ENCODE assay signal across 21 mouse cellular contexts in genomic region chr6:89153027-89153662, GRCm38 (mm10).
A peak's percentile ranks its signal among the peaks of the same experiment; 100 is the strongest.
DNase-seq lines count a peak whose midpoint lies in the region; ATAC-seq and TF ChIP-seq lines count a peak whose summit lies in the region.
"Had no signal": no experiment of that assay in that cellular context is flagged by ENCODE, and none has a peak within 500 bp of the region (broad histone marks: within the 10 kb centered on the region; RNA-seq: fewer than 3 reads in every experiment).

No protein-coding gene starts in this region.

- no peaks in the 10 kb centered on the region for H3K9me3 ChIP-seq in hindbrain, postnatal 0 days (ENCODE audit: low read length)
- peaks cover 4% of the 10 kb centered on the region; the same call in 1 of the 2 replicates for H3K9me3 ChIP-seq in hindbrain, embryonic 10.5 days
- H3K9me3 ChIP-seq in lung, postnatal 0 days (ENCODE audit: low read length): no peaks in the 10 kb centered on the region
- peaks cover 6% of the 10 kb centered on the region; the same call in 1 of the 2 replicates for H3K9me3 ChIP-seq in limb, embryonic 13.5 days

- H3K4me2 ChIP-seq in hindbrain, postnatal 0 days (ENCODE audit: low read depth, low read length): no peak overlapping the region
- H3K4me2 ChIP-seq in lung, postnatal 0 days (replicated peaks; ENCODE audit: low read depth, low read length): no peak overlapping the region
- no peak overlapping the region for H3K4me2 ChIP-seq in limb, embryonic 13.5 days (replicated peaks)
- H3K4me2 ChIP-seq: midbrain, embryonic 12.5 days; neural tube, embryonic 13.5 days had no signal

- peak; percentile 18 for DNase-seq in hindbrain, postnatal 0 days (ENCODE audit: low spot score)
- DNase-seq in hindbrain, embryonic 10.5 days (ENCODE audit: low spot score): no peak
- peak; percentile 21 for DNase-seq in lung, postnatal 0 days (ENCODE audit: low spot score)
- no peak for DNase-seq in lung, postnatal 4 days
- peak; percentile 7 for DNase-seq in embryo, embryonic 11.5 days (ENCODE audit: low read depth, low spot score)
- no peak for DNase-seq in left cerebral cortex, postnatal 25 days (ENCODE audit: low spot score in 2 of 2)
- DNase-seq: cerebellum, postnatal 36 days; gastrocnemius, adult 2 months; heart, adult 18-20 months; kidney, adult 9 months; layer of hippocampus, postnatal 36 days; lung, adult 2 months; right cerebral cortex, postnatal 25 days; thymus, postnatal 4 days had no signal

- no peaks in the 10 kb centered on the region for H3K36me3 ChIP-seq in hindbrain, postnatal 0 days (ENCODE audit: insufficient read depth, low read length)
- no peaks in the 10 kb centered on the region for H3K36me3 ChIP-seq in hindbrain, embryonic 10.5 days
- H3K36me3 ChIP-seq in lung, postnatal 0 days (ENCODE audit: insufficient read depth, low read length): no peaks in the 10 kb centered on the region
- H3K36me3 ChIP-seq in limb, embryonic 13.5 days: no peaks in the 10 kb centered on the region
- H3K36me3 ChIP-seq: midbrain, embryonic 12.5 days; neural tube, embryonic 13.5 days had no signal

- 77% methylated on average over 11 of the region's 11 CpGs for WGBS in hindbrain, postnatal 0 days
- WGBS in hindbrain, embryonic 10.5 days: 75% methylated on average over 11 of the region's 11 CpGs
- WGBS in lung, postnatal 0 days: 58% methylated on average over 11 of the region's 11 CpGs
- 49% methylated on average over 11 of the region's 11 CpGs for WGBS in limb, embryonic 13.5 days

- H3K9ac ChIP-seq in hindbrain, postnatal 0 days (replicated peaks; ENCODE audit: low read length): no peak overlapping the region
- no peak overlapping the region for H3K9ac ChIP-seq in lung, postnatal 0 days (replicated peaks; ENCODE audit: low read depth)
- H3K9ac ChIP-seq in limb, embryonic 13.5 days: no peak overlapping the region
- H3K9ac ChIP-seq: midbrain, embryonic 12.5 days; neural tube, embryonic 13.5 days had no signal

- H3K4me3 ChIP-seq in hindbrain, postnatal 0 days (ENCODE audit: low read length): no peak overlapping the region
- no peak overlapping the region for H3K4me3 ChIP-seq in hindbrain, embryonic 10.5 days
- H3K4me3 ChIP-seq in lung, postnatal 0 days (ENCODE audit: low read depth, low read length): no peak overlapping the region
- no peak overlapping the region for H3K4me3 ChIP-seq in limb, embryonic 13.5 days
- H3K4me3 ChIP-seq: erythroblast, embryonic 14.5 days; gastrocnemius, adult 2 months; midbrain, embryonic 12.5 days; neural tube, embryonic 13.5 days had no signal

- intact Hi-C loops in left cerebral cortex, postnatal 25 days (cut with DNase I): no loop called here

- H3K27ac ChIP-seq in hindbrain, postnatal 0 days: no peak overlapping the region
- H3K27ac ChIP-seq in hindbrain, embryonic 10.5 days: no peak overlapping the region
- H3K27ac ChIP-seq in lung, postnatal 0 days (ENCODE audit: low read length): no peak overlapping the region
- H3K27ac ChIP-seq in limb, embryonic 13.5 days: no peak overlapping the region
- H3K27ac ChIP-seq: gastrocnemius, adult 2 months; midbrain, embryonic 12.5 days; neural tube, embryonic 13.5 days had no signal

- no peaks in the 10 kb centered on the region for H3K27me3 ChIP-seq in hindbrain, postnatal 0 days (ENCODE audit: insufficient read depth, low read length)
- no peaks in the 10 kb centered on the region for H3K27me3 ChIP-seq in hindbrain, embryonic 10.5 days (ENCODE audit: insufficient read depth, poor library complexity, severe bottlenecking)
- no peaks in the 10 kb centered on the region for H3K27me3 ChIP-seq in lung, postnatal 0 days (replicated peaks; ENCODE audit: insufficient read depth, low read length)
- H3K27me3 ChIP-seq in limb, embryonic 13.5 days: no peaks in the 10 kb centered on the region
- H3K27me3 ChIP-seq: midbrain, embryonic 12.5 days; neural tube, embryonic 13.5 days had no signal

- no peaks in the 10 kb centered on the region for H3K4me1 ChIP-seq in hindbrain, postnatal 0 days (ENCODE audit: insufficient read depth, low read length)
- H3K4me1 ChIP-seq in hindbrain, embryonic 10.5 days (replicated peaks): peaks cover 8% of the 10 kb centered on the region
- H3K4me1 ChIP-seq in lung, postnatal 0 days (ENCODE audit: insufficient read depth, low read depth, low read length): no peaks in the 10 kb centered on the region
- peaks cover 4% of the 10 kb centered on the region for H3K4me1 ChIP-seq in limb, embryonic 13.5 days
- H3K4me1 ChIP-seq: midbrain, embryonic 12.5 days; neural tube, embryonic 13.5 days had no signal

- TF ChIP-seq CTCF in hindbrain, postnatal 0 days (IDR thresholded peaks at IDR 0.05; ENCODE audit: low read depth): no peak
- TF ChIP-seq CTCF in lung, postnatal 0 days (IDR thresholded peaks at IDR 0.05): no peak

- ATAC-seq in hindbrain, postnatal 0 days: no peak
- peak; percentile 21; the same call in 1 of the 2 replicates for ATAC-seq in lung, postnatal 0 days
- peak; percentile 67 for ATAC-seq in limb, embryonic 13.5 days (ENCODE audit: low FRiP score, low read depth)
- no peak for ATAC-seq in megakaryocyte-erythroid progenitor cell, adult 5-6 weeks (replicated peaks; ENCODE audit: low FRiP score, low TSS enrichment, poor library complexity, severe bottlenecking)
- ATAC-seq: forebrain, embryonic 14.5 days; inflammation-experienced regulatory T-cells, adult 6 months had no signal

- no peak for TF ChIP-seq EP300 in lung, postnatal 0 days (IDR thresholded peaks at IDR 0.05)

Comparison
In these comparisons a context has a peak if more than half of its experiments do, and no peak if none do; other contexts are left out.
1. DNase-seq: peak in hindbrain, postnatal 0 days (single experiment), lung, postnatal 0 days (single experiment) and embryo, embryonic 11.5 days (single experiment); none in hindbrain, embryonic 10.5 days (single experiment), lung, postnatal 4 days (0 of 2) and left cerebral cortex, postnatal 25 days (0 of 2).
2. ATAC-seq: peak in lung, postnatal 0 days (single experiment) and limb, embryonic 13.5 days (single experiment); none in hindbrain, postnatal 0 days (single experiment) and megakaryocyte-erythroid progenitor cell, adult 5-6 weeks (single experiment).